Mouse (Mus musculus) fibroblast of lung, adult 2 months (primary cell): ENCODE measurements around the gene Duox2.
A peak's percentile ranks its signal among the peaks of the same experiment; 100 is the strongest.
"Not testable (repeated sequence)": the region's sequence is repeated elsewhere in the genome, so short reads cannot be mapped to it uniquely, and the experiment has no call there.

ENCODE experiments used
- DNase-seq: peaks from one replicate; pipeline ENCODE4 v3.0.0-alpha.2; 2011; ENCODE audit warnings: low read depth

Gene Duox2

DNA sequence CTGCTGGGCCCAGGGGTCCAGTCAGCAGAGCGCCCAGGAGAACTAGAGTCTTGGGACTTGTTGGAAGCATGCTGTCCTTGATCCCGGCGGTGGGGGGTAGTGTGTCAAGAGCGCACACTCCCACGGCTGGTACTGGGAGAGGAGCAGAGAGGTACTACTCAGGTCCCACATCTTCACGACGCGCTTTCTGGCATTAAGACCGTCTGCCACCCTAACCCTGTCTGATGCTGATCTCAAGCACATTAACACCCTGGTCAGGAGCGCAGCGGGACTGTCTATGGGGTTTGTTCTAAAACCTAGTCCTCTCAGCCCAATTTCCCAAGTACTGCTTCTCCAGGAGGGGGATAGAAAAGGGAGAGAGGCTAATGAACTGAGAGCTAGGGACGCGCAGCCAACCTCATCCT, at the start of gene Duox2:
Gene Duox2, minus strand, starts transcription at position 354 of the 404 bp plus-strand sequence.
- DNase-seq, result no peak

DNA sequence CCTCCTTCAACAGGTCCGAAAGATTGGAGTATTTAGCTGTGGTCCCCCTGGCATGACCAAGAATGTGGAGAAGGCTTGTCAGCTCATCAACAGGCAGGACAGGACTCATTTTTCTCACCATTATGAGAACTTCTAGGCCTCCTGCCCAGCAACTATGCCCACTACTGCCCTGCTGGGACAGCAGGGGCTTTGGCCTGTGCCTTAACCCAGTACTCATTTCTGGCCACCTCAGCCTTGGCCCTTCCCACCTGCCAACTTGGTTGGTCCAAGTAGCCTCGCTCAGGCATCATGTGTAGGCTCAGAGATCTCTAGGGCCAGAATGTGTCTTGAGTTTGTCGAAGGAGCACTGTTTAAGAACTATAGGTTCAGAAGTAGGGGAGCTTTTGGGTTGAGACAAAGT, 49.0 kb upstream of the Duox2 start:
- no peak for DNase-seq

DNA sequence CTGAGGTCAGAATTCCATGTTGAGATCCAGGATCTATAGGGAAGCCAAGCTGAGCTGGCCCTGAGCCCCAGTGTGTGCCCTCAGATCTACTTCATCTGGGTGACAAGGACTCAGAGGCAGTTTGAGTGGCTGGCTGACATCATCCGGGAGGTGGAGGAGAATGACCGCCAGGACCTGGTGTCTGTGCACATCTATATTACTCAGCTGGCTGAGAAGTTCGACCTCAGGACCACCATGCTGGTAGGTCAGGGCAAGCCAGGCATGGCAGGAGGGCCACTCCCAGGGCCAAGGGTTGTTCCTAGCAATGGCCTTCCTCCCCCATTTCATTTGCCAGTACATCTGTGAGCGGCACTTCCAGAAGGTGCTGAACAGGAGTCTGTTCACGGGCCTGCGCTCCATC, 47.9 kb upstream of the Duox2 start:
- not testable (repeated sequence) for DNase-seq

DNA sequence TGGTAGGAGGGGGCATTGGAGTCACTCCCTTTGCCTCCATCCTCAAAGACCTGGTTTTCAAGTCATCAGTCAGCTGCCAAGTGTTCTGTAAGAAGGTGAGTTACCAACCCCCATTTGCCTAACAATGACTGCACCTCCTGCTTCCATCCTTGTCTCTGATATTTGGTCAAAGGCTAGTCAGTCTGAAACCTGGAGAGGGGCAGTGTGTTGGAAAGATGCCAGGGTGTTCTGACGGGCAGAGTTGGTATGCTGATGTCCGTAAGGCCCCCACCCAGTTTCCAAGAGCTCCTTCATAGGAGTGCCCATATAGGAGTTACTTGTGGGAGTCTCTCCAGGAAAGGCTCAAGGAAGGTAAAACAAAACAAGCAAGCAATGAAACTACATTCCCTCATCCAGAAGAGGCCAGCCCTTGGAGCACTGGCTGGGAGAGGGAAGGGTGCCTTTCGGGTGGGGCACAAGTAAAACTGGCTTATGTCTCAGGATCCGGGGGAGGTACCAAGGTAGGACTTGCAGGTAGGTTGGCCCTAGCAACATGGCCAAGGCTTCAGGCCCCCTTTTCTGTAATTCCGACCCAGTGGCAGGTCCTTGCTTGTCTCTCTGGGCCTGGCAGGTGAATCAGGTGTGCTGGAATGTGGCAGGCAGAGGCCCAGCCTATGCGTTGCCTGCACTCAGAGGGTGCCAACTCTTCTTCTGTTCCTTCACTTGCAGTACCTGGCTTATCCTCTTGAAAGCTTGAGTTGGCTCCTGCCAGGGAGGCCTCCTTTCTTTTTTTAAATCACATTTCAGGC, 47.1 kb upstream of the Duox2 start:
- DNase-seq, result no peak

DNA sequence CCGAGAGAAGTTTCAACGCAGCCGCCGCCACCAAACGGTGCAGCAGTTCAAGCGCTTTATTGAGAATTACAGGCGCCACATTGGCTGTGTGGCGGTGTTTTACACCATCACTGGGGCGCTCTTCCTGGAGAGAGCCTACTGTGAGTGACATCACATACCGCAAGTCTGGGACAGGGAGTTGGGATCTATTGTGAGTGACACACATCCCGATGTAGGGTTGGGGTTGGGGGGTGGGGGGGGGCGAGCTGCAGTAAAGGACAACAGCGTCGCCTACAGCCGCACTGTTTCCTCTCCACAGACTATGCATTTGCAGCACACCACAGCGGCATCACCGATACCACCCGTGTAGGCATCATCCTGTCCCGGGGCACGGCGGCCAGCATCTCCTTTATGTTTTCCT, 39.0 kb upstream of the Duox2 start:
- no peak for DNase-seq

DNA sequence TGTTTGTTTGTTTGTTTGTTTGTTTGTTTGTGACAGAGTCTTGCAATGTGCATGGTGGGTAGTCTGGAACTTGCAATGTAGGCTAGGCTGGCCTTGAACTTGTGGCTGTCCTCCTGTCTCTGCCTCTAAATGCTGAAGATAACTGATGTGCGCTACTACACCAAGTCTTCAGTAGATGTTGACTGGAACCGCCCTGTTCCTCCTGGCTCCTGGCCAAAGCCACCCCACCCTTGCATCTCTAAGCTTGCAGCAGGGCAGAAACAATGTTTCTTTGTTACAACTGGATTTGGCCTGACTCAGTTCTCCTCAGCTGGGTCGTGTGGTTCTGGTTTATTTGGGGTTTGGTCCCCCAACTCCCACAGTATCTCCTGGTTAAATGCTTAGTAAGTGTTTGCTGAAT, 35.9 kb upstream of the Duox2 start:
- DNase-seq, result no peak

DNA sequence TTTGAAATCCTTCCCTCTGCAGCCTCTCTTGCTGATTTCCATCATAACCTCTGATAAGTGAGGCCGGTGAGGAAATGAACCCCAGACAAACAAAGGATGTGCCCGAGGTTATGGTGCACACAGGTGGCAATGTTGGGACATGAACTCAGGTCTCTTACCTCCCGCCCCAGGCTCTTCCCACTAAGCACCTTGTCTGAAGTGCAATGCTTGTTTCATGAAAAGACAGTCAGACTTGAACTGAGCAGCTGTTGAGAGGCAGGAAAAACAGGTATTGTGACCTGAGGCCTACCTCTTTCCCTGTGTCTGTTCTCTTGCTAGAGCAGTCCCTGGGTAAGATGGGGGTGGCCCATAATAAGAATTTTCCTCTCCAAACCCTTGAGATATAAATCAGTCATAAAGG, 34.0 kb upstream of the Duox2 start:
- no peak for DNase-seq

DNA sequence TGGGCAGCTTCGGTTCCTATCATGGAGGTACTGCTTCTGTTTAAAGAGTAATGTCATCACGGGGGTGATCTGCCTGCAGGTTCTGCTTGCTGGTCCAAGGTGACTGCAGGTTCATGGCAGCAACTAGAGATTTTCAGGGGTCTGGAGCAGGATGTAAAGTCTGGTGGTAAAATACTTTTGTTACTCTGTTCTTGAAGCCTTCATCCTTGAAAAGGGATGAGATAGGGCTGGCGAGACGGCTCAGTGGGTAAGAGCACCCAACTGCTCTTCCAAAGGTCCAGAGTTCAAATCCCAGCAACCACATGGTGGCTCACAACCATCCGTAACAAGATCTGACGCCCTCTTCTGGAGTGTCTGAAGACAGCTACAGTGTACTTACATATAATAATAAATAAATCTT, 32.1 kb upstream of the Duox2 start:
- not testable (repeated sequence) for DNase-seq

DNA sequence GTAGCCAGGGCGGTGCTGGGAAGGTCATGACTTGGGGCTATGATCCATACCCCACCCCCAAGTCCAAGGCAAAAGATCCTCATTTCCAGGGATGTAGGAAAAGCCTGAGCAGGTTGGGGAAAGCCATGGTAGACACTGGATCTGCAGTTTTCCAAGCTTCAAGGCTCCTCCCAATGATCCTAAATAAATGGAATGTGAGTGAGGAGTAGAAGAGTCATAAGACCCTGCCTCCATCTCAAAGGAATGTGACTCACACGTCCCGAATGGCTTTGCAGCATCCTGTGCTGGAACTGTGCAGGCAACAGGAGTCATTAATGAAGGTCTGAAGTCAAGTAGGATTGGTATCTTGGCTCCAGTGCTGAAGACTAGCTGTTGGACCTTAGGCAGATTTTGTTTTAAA, 29.7 kb upstream of the Duox2 start:
- DNase-seq, result no peak

DNA sequence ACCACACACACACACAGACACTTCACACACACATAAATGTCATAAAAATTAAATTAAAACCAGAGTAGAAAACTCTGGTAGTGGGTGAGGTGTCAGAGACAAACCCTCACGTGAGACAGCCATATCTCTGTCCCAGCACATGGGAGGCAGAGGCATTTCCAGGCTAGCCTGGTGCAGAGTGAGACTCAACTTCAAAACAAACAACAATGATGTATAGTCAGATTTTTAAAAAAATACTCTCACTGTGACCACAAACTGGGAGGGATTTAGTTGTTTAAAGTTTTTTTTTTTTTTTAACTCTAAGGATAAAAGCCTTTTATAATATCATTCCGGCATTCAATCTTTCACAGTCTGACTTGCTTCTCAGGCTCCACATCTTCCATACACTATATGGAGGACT, 27.1 kb upstream of the Duox2 start:
- DNase-seq, result no peak

DNA sequence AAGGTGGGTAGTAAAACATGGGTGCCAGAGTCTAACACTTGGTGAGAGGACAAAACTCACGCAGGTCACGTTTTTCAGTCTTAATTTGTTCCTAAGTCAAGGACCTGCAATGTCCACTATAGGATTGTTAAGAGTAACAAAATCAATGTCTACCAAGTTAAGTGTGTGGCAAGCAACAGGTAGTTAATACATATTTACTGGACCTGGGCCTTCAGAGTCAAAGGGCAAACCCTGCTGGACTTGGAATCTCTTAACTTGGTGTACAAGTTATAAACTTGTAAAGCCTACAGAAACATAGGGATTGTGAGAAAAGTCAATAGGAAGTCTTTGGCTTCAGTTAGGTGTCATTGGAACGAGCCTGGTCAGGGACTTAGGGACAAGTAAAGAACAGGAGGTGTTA, 26.3 kb upstream of the Duox2 start:
- DNase-seq, result no peak

DNA sequence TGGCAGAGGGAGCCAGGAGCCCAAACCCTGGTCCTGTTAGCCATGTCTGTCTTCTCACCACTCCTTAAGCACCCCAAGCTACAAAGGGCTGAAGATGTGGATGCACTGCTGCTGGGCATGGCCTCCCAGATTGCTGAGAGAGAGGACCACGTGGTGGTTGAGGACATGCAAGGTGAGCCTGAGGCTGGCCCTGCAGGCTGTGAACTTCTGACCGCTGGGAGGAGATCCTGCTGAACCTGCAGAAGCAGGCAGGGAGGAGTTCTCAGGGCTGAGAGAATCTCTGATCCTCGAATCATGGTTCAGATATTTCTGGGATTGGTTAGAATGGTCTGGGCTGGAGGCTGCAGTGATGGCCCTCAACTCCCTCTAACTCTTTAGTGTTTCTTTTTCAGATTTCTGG, 25.7 kb upstream of the Duox2 start:
- no peak for DNase-seq

DNA sequence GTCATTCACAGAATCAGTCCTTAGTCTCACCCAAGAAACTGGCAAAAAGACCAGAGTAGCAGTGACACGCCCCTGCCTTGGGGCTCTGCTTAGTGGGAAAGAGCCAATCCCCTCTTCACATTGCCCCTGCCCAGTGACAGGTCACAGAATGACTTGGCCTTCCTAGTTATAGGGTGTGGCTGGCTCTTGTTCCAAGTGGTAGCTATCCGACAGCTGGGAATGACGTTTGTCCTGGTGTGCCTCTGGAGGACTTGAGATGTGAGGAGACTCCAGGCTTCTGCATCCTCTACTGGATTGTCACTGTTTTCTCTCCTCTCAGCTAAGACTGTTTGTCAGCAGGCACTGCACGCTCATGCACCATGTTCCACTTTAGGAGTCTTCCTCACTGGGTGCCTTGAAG, 19.1 kb upstream of the Duox2 start:
- no peak for DNase-seq

DNA sequence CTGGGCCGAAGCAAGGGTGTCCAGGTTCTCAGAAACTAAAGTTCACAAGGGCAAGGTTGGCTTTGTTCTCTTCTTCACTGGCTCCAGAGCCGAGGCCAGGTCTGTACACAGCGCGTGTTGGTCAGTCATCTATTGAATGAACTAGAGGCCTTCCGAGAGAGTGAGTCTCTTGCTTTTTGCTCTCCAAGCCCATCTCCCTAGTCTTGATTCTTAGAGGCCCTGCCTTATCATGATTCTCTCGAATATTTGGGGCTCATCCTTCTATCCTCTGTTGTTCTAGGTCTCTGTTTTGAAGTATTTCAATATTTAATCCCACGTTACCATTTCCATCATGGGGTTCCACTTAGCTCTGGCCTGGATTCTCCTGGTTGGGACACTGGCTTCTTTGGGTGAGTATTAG, 17.1 kb upstream of the Duox2 start, which contains the start of gene Duox1:
Gene Duox1, plus strand, starts transcription at position 301 of the 400 bp plus-strand sequence.
- DNase-seq, result no peak

DNA sequence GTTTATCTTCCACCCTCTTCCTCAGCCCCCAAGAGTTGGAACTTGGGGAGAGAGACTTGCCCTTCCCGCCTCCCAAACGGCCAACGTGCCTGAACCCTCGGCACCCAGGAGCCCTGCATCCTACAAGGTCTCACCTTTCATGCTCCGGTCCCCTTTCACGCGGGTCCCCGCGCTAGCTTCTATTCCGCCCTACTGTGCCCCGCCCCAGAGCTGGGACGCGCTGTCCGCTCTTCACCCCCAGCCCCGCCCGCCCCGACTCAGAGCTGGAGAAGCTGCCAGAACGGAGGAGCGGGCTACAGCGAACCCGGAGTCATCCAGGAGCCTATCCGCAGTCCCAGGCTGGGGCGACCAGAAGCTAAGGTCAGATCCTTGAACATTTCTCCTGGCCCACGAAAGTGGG, 15.3 kb upstream of the Duox2 start, which contains the start of gene Duoxa1:
Gene Duoxa1, minus strand, starts transcription at position 195 of the 400 bp plus-strand sequence.
- DNase-seq, result no peak

DNA sequence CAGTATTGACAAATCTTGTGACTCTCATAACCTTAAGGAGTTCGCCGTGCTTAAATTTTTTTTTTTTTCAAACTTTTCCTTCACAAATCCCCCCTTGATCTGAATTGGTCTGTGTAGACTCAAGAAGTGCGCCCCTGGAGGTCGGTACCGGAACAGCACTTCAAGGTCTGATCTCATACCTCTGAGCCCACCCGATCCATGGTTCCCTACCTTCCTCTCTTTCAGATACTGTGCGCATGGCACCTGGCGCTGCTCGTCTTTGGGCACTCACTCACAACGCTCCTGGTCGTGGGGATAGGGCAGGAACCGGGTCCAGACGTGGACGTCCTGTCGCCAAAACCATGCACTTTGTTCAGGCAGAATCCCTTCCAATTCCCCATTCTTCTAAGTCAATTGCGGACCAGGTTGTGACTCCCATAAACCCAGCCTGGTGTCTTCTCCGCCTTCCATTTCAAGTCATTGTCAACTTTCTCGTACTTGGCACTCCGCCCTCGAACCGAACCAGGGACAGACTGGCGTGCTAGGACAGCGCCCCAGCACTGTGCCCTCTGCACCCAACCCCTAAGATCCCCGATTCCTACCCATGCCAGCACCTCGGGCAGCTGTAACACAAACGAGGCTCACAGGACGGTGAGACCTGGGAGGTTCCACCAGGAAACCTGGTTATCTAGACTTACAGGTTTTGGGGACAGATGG, 14.6 kb upstream of the Duox2 start:
- DNase-seq, result no peak

DNA sequence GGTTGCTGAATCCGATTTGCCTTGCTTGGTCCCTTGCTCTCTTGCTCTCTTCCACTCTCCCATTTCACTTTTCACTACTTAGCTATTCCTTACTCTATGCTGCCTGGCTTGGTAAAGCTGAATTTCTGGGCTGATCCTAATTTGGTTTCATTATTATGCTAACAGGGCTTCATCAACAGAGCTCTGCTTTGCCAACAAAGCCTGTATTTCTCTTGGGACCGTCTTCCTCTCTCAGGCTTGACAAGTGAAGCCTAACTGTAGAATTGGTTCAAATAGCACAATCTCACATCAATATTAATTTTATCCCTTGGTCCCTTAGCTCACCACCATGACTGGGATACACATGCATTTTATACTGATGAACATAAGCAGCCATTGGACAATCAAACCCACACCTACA, 13.3 kb upstream of the Duox2 start:
- DNase-seq, result no peak

DNA sequence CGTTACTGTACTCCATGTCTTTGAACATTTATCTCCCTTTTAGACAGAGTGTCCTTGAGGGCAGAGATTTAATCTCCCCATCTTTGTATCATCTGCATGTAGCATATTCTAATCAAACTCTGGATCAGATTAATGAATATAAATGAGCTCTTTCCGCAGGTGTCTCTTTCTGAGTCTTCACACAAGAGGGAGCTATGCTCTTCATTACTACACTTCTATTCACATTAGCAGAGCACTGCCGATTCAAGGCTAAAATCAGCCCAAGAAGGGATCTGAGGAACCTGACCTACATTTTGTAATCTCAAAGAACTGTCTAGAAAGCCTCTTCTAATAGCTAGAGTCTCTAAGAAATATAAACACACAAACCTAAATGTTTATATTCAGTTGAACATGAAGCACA, 11.4 kb upstream of the Duox2 start:
- DNase-seq, result no peak

DNA sequence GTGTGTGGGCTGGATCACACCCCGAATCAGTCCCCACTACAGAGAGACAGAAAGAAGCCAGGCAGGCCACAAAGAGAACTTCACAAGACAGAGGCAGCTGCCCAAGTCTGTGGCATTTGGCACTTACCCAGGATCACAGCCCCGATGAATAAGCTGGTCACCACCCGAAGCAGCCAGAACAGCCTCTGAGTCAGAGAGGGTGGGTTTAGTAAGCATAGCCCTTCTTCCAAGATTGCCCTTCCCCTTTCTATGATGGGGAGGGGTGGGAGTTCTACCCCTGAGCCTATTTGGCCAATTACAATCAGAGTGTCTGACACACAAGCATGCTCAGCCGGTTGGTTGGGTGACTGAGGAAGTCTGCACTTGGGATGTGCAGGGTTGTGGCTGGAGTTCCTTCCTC, 7.9 kb upstream of the Duox2 start:
- peak; percentile 85 for DNase-seq

DNA sequence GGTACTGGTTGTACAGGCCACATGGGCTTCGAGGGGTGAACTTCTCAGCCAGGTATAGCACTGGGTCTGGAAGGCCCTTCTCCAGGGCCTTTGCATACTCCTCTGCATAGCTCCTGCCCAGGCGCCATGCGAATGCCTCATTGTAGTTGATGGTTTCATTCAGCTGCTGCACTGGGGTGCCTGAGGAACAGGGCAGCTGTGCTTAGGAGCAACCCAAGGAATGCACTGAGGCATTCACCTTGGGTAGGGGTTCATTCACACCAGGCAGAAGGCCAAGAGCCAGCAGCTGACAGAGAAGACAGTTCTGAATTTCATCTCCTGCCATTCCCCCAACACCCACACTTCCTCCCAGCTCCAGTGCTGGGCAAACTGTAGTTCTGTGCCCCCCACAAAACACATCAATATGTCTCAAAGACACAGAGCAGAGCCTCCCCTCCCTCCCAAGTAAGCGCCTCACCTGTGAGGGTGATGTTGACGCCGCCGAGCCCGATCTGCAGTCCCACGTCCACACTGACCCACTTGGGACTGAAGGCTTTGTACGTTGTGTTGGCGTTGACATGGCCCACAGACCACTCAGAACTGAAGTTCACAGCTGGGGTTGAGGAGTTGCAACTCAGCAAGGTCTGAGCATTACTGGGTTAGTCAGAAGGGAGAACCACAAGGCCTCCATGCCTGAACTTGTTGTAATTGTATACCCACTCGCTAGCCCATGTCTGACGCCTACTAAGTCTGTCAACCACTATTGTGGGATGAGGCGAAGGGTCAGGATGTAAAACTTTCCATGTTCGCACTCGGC, 7.0 kb upstream of the Duox2 start:
- DNase-seq, result no peak

DNA sequence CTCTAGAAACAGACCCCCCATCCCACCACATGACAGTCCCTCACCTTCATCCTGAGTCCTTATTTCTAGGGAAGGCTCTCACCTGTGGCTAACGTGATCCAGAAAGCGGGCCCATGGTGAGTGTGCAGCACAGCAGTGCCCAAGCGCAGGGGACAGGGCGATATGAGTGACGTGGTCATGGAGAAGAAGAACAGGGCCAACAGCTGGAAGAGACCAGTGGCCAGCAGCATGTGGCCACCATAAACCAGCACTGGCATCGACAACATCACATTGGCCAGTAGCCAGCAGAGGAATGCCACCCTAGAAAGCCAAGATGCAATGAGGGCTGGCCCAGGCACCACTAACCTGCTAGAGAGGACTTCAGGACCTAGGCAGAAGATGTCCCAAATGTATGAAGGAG, 6.3 kb upstream of the Duox2 start:
- DNase-seq, result no peak

DNA sequence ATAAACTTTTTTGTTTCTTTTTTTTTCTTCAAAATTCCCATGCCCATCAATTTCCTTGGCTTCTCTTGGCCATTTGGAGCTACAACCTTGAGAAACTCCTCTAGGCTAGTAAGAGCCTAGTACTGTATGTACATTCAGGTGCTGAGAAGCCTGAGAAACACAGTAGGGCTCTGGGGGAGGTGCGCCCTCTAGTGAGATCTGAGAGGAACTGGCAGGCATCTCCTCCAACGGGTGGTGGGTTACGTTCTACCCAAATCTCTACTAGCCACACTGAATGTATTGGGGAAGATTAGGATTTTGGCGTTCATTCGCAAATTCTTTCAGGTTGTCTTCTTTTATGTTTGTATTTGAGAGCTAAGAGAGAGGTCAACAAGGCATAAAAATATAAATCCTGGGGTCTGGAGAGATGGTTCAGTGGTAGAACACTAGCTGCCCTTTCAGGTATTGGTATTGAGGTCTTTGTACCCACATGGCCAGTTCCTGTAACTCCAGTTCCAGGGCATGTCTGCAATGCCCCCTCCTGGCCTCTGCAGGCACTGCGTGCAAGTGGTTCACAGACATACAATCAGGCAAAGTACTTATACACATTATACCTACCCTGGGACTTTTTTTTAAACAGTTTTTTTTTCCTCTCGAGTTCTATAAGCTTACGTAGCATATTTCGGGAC, 4.5 kb upstream of the Duox2 start:
- no peak for DNase-seq
